Mouse (Mus musculus) B cell, adult 62 days (primary cell): ENCODE data around the gene Gm12666. TPM values are rescaled to one million over a fixed set of nuclear protein-coding genes. Genes with fewer than 3 reads are reported as not detected.

ENCODE experiments used
- total RNA-seq: library from RNA; stranded (reverse); gene quantifications from 4 replicates; pipeline ENCODE4 v1.2.4, GENCODE M21; 2023

The Gm12666 gene
- total RNA-seq = 2.2 to 4.1 TPM (median 3.5 TPM) in 4 replicates

DNA sequence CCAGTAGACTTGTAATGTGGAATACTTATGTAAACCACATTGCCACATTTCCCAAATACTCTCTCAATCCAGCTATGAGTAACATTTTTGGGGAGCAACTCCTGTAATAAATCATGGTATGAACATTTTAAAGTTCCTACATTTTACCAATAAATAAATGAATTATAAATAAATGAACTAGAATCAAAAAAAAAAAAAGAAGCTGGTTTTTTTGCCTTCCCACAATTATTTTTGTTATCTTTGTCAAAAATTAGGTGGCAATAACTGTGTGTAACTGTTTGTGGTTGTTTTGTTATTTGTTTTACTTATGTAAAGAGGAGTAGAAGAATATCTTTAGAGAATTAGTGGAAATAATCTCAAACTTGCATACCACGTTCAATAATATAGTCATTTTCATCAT lies at the start of gene Gm12666:
Gene Gm12666, minus strand, starts transcription at position 101 of the 400 bp plus-strand sequence.

DNA sequence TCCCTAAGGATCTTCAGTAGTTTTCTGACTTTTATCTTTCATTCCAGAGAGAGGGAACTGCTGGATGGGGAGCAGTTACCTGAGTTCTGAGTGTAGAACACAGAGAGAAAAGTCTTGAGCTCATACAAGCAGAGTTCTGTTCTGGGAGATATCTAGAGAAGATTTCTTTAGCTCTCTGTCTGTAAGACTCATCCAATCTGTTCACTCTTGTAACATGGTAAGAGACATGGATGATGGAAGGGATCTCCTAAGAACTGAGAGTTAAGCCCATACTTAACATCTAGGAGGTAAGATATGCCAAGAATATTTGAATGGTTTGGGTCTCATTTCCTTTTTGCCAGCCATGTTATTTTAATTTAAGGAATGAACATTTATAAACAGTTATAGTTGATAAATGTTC lies 44.4 kb downstream of the Gm12666 start, which contains the start of gene Izumo3:
Gene Izumo3, minus strand, starts transcription at position 101 of the 400 bp plus-strand sequence.

Other genes with a start within 250 kb of the Gm12666 start
- gene Izumo3, start 44.5 kb downstream of the Gm12666 start, total RNA-seq = not detected in 4 replicates